Mouse (Mus musculus) CH12.LX (cell line): ENCODE data around the gene Rtl1. TPM values are rescaled to one million over a fixed set of nuclear protein-coding genes. Genes with fewer than 3 reads are reported as not detected.

Source experiments
- DNase-seq: peaks from one replicate; pipeline ENCODE4 v3.0.0-alpha.2; 2013; ENCODE audit errors: extremely low read depth
- H3K27ac ChIP-seq: 2 replicates; pipeline ENCODE4 v1.5.1; 2012; ENCODE audit warnings: low read depth, mild to moderate bottlenecking, control low read depth, moderate library complexity; ENCODE audit not compliant: insufficient read depth
- H3K27me3 ChIP-seq: replicated peaks from 2 replicates; pipeline ENCODE3; 2012; ENCODE audit warnings: inconsistent platforms
- H3K36me3 ChIP-seq, 2 experiments: replicated peaks in 1 of 2; 2 replicates each; pipeline versions ENCODE3 to v1.6.1; 2012; ENCODE audit warnings: inconsistent platforms in 1 of 2, low read length in 1 of 2, mild to moderate bottlenecking in 1 of 2, mixed read lengths in 1 of 2, moderate library complexity in 1 of 2; ENCODE audit not compliant: control insufficient read depth in 1 of 2, insufficient read depth in 1 of 2
- H3K4me1 ChIP-seq, 2 experiments: 2 replicates each; pipeline ENCODE4 v1.6.1; 2012; ENCODE audit warnings: inconsistent platforms in 1 of 2, moderate library complexity in 1 of 2; ENCODE audit not compliant: insufficient read depth in 2 of 2, control insufficient read depth in 1 of 2
- H3K4me2 ChIP-seq: 2 replicates; pipeline ENCODE4 v1.6.1; 2012; ENCODE audit warnings: low read depth, mild to moderate bottlenecking, control low read depth; ENCODE audit not compliant: poor library complexity, insufficient read depth, severe bottlenecking
- H3K4me3 ChIP-seq, 3 experiments: fragments of 150-350 bp in 1 of 3; sonication (generic) in 1 of 3; replicated peaks in 1 of 3; 2 replicates each; pipeline versions ENCODE3 to v1.5.1; 2011 to 2012; ENCODE audit warnings: low read depth in 2 of 3, low read length in 2 of 3, mild to moderate bottlenecking in 2 of 3, moderate library complexity in 2 of 3, control low read depth in 1 of 3, improper control_type of control experiment in 1 of 3, inconsistent platforms in 1 of 3, mixed read lengths in 1 of 3; ENCODE audit not compliant: poor library complexity in 1 of 3
- H3K79me2 ChIP-seq: replicated peaks from 2 replicates; pipeline ENCODE4 v1.6.1; 2012; ENCODE audit warnings: mild to moderate bottlenecking, moderate library complexity; ENCODE audit not compliant: control insufficient read depth, poor library complexity, insufficient read depth, severe bottlenecking; ENCODE audit errors: extremely low read depth
- H3K9ac ChIP-seq: 2 replicates; pipeline ENCODE4 v1.6.1; 2012; ENCODE audit warnings: low read depth, mild to moderate bottlenecking, control low read depth, moderate library complexity; ENCODE audit not compliant: insufficient read depth
- H3K9me3 ChIP-seq: replicated peaks from 2 replicates; pipeline ENCODE3; 2012; ENCODE audit warnings: low read length, inconsistent platforms, mixed read lengths
- BHLHE40 ChIP-seq: IDR thresholded peaks from 2 replicates; pipeline ENCODE4 v1.6.1; 2011; ENCODE audit warnings: mild to moderate bottlenecking, low read depth, low read length, improper control_type of control experiment
- CHD1 ChIP-seq: IDR thresholded peaks from 2 replicates; pipeline ENCODE4 v1.6.1; 2012; ENCODE audit warnings: low read depth, low read length, improper control_type of control experiment, inconsistent platforms
- CHD2 ChIP-seq: IDR thresholded peaks from 2 replicates; pipeline ENCODE4 v1.6.1; 2011; ENCODE audit warnings: low read length, improper control_type of control experiment
- E2F4 ChIP-seq: IDR thresholded peaks from 2 replicates; pipeline ENCODE4 v1.6.1; 2011; ENCODE audit warnings: low read depth, low read length, improper control_type of control experiment; ENCODE audit not compliant: insufficient replicate concordance
- ELF1 ChIP-seq: IDR thresholded peaks from 2 replicates; pipeline ENCODE4 v1.6.1; 2014; ENCODE audit warnings: low read depth, mild to moderate bottlenecking, inconsistent platforms, low read length, improper control_type of control experiment
- EP300 ChIP-seq: IDR thresholded peaks from 2 replicates; pipeline ENCODE4 v1.6.1; 2011; ENCODE audit warnings: low read length, improper control_type of control experiment
- GABPA ChIP-seq: IDR thresholded peaks from 2 replicates; pipeline ENCODE4 v1.6.1; 2012; ENCODE audit warnings: low read depth, low read length, improper control_type of control experiment, inconsistent platforms; ENCODE audit not compliant: insufficient replicate concordance
- HCFC1 ChIP-seq: IDR thresholded peaks from 2 replicates; pipeline ENCODE4 v1.6.1; 2012; ENCODE audit warnings: low read depth, mild to moderate bottlenecking, inconsistent platforms, low read length, improper control_type of control experiment
- IRF4 ChIP-seq: IDR thresholded peaks from 2 replicates; pipeline ENCODE4 v1.6.1; 2014; ENCODE audit warnings: low read depth, mild to moderate bottlenecking, inconsistent platforms, low read length, improper control_type of control experiment
- KAT2A ChIP-seq: IDR thresholded peaks from 2 replicates; pipeline ENCODE4 v1.6.1; 2012; ENCODE audit warnings: low read length, improper control_type of control experiment, inconsistent platforms; ENCODE audit not compliant: insufficient replicate concordance
- MAX ChIP-seq: IDR thresholded peaks from 2 replicates; pipeline ENCODE4 v1.6.1; 2011; ENCODE audit warnings: low read length, improper control_type of control experiment
- MAZ ChIP-seq: IDR thresholded peaks from 2 replicates; pipeline ENCODE4 v1.6.1; 2012; ENCODE audit warnings: low read depth, mild to moderate bottlenecking, inconsistent platforms, low read length, improper control_type of control experiment, moderate library complexity
- MXI1 ChIP-seq: IDR thresholded peaks from 2 replicates; pipeline ENCODE4 v1.6.1; 2011; ENCODE audit warnings: mild to moderate bottlenecking, low read depth, low read length, improper control_type of control experiment
- MYC ChIP-seq: IDR thresholded peaks from 2 replicates; pipeline ENCODE4 v1.6.1; 2011; ENCODE audit warnings: low read depth, mild to moderate bottlenecking, improper control_type of control experiment, low read length
- NRF1 ChIP-seq: IDR thresholded peaks from 2 replicates; pipeline ENCODE4 v1.6.1; 2014; ENCODE audit warnings: low read depth, mild to moderate bottlenecking, inconsistent platforms, low read length, improper control_type of control experiment, moderate library complexity
- POLR2AphosphoS2 ChIP-seq: IDR thresholded peaks from 2 replicates; pipeline ENCODE4 v1.6.1; 2011; ENCODE audit warnings: low read depth, low read length, improper control_type of control experiment
- RAD21 ChIP-seq: IDR thresholded peaks from 2 replicates; pipeline ENCODE4 v1.6.1; 2011; ENCODE audit warnings: low read depth, mild to moderate bottlenecking, low read length, improper control_type of control experiment, moderate library complexity
- RCOR1 ChIP-seq: conservative IDR thresholded peaks from 2 replicates; pipeline ENCODE4 v1.6.1; 2012; ENCODE audit warnings: low read depth, mild to moderate bottlenecking, inconsistent platforms, low read length, improper control_type of control experiment
- SIN3A ChIP-seq: IDR thresholded peaks from 2 replicates; pipeline ENCODE4 v1.6.1; 2012; ENCODE audit warnings: low read length, improper control_type of control experiment, inconsistent platforms
- UBTF ChIP-seq: IDR thresholded peaks from 2 replicates; pipeline ENCODE4 v1.6.1; 2012; ENCODE audit warnings: low read depth, mild to moderate bottlenecking, inconsistent platforms, low read length, improper control_type of control experiment, moderate library complexity
- USF2 ChIP-seq: conservative IDR thresholded peaks from 2 replicates; pipeline ENCODE4 v1.6.1; 2011; ENCODE audit warnings: low read depth, low read length, improper control_type of control experiment
- ZC3H11A ChIP-seq: IDR thresholded peaks from 2 replicates; pipeline ENCODE4 v1.6.1; 2012; ENCODE audit warnings: low read depth, mild to moderate bottlenecking, inconsistent platforms, low read length, improper control_type of control experiment
- ZKSCAN1 ChIP-seq: IDR thresholded peaks from 2 replicates; pipeline ENCODE4 v1.6.1; 2012; ENCODE audit warnings: low read depth, inconsistent platforms, low read length, improper control_type of control experiment, borderline replicate concordance
- ZNF384 ChIP-seq: IDR thresholded peaks from 2 replicates; pipeline ENCODE4 v1.6.1; 2012; ENCODE audit warnings: low read depth, low read length, improper control_type of control experiment, inconsistent platforms
- dilution Hi-C: fragments of 300-500 bp; cut with MboI; formaldehyde crosslinking; loops from 2 replicates; pipeline ENCODE4 v1.14.3; 2020; ENCODE audit warnings: low sequenced_read_pairs; ENCODE audit not compliant: extremely low pct_unique_long_range_greater_than_20kb, extremely low pct_ligation_motif_present
- in situ Hi-C: fragments of 300-500 bp; cut with MboI; formaldehyde crosslinking; loops from 3 replicates; pipeline ENCODE4 v1.14.3; 2019; ENCODE audit warnings: low sequenced_read_pairs, low pct_ligation_motif_present, low pct_unique_long_range_greater_than_20kb, mixed read lengths
- polyA plus RNA-seq: library from polyadenylated mRNA; unstranded; fragments of >175 nt; gene quantifications from 2 replicates; pipeline ENCODE4 v1.2.1, GENCODE M21; 2012; ENCODE audit warnings: low read depth; ENCODE audit not compliant: insufficient read length
- total RNA-seq, 2 experiments: library from RNA; depleted of rRNA; stranded (reverse); fragments of 300-350 nt in 1 of 2; fragments of >200 nt in 1 of 2; gene quantifications; 2 replicates each; pipeline ENCODE4 v1.2.3; 2012 to 2014

Gene Rtl1
- total and polyA plus RNA-seq, 3 experiments = not detected

- H3K36me3 ChIP-seq = no peaks in the 10 kb centered on the region
- no peak overlapping the region for H3K9ac ChIP-seq
- no peak overlapping the region for H3K4me3 ChIP-seq
- no peaks in the 10 kb centered on the region for H3K79me2 ChIP-seq
- in situ Hi-C loops = no loop called here
- no peak overlapping the region for H3K4me2 ChIP-seq
- H3K27me3 ChIP-seq = no peaks in the 10 kb centered on the region
- H3K9me3 ChIP-seq = peaks cover 88% of the 10 kb centered on the region
- no peak for DNase-seq
- dilution Hi-C loops = no loop called here
- no peaks in the 10 kb centered on the region for H3K4me1 ChIP-seq
- no peak overlapping the region for H3K27ac ChIP-seq
- TF ChIP-seq EP300 (no peak), GABPA (no peak), MYC (no peak), MAX (no peak), KAT2A (no peak), ZKSCAN1 (no peak), CHD2 (no peak), RCOR1 (no peak)
These were observed 8.7 kb upstream of the Rtl1 start for GRCm38 (mm10) chr12:109608576-109609440.

- no peak overlapping the region for H3K27ac ChIP-seq
- dilution Hi-C loops = no loop called here
These were observed 7.8 kb upstream of the Rtl1 start for GRCm38 (mm10) chr12:109607953-109608352.

GRCm38 (mm10) chr12:109607191-109607590 lies 7.1 kb upstream of the Rtl1 start:
- H3K9ac ChIP-seq = no peak overlapping the region
- no peak overlapping the region for H3K27ac ChIP-seq
- no peak overlapping the region for H3K4me3 ChIP-seq
- H3K4me1 ChIP-seq = no peaks in the 10 kb centered on the region
- DNase-seq = no peak
- no peaks in the 10 kb centered on the region for H3K36me3 ChIP-seq
- no peak overlapping the region for H3K4me2 ChIP-seq
- peaks cover 90% of the 10 kb centered on the region for H3K9me3 ChIP-seq
- TF ChIP-seq E2F4 (no peak), SIN3A (no peak), HCFC1 (no peak), BHLHE40 (no peak), MXI1 (no peak), MAX (no peak), GABPA (no peak), ZKSCAN1 (no peak), KAT2A (no peak), UBTF (no peak), NRF1 (no peak), MAZ (no peak), USF2 (no peak), EP300 (no peak), ELF1 (no peak), ZC3H11A (no peak), RAD21 (no peak)
- dilution Hi-C loops (no loop called here), in situ Hi-C loops (no loop called here)
- H3K27me3 ChIP-seq = no peaks in the 10 kb centered on the region
- H3K79me2 ChIP-seq = no peaks in the 10 kb centered on the region

More at GRCm38 (mm10) chr12:109607953-109608352, 7.8 kb upstream of the Rtl1 start:
- no peaks in the 10 kb centered on the region for H3K36me3 ChIP-seq
- H3K4me3 ChIP-seq = no peak overlapping the region
- H3K4me1 ChIP-seq = no peaks in the 10 kb centered on the region
- no peak for DNase-seq
- peaks cover 89% of the 10 kb centered on the region for H3K9me3 ChIP-seq
- no peaks in the 10 kb centered on the region for H3K79me2 ChIP-seq
- no peak overlapping the region for H3K9ac ChIP-seq
- in situ Hi-C loops = no loop called here
- no peak overlapping the region for H3K4me2 ChIP-seq
- no peaks in the 10 kb centered on the region for H3K27me3 ChIP-seq
- TF ChIP-seq POLR2AphosphoS2 (no peak), RCOR1 (no peak), CHD1 (no peak), BHLHE40 (no peak), IRF4 (no peak), ZNF384 (no peak), ELF1 (no peak), USF2 (no peak)
